Mouse (Mus musculus) embryonic facial prominence, embryonic 10.5 days (tissue): ENCODE data around the gene Guca2b. TPM values are rescaled to one million over a fixed set of nuclear protein-coding genes. Genes with fewer than 3 reads are reported as not detected.

Experiments used
- DNase-seq: peaks from one replicate; pipeline ENCODE4 v3.0.0-alpha.2; 2017; ENCODE audit warnings: low spot score
- H3K27ac ChIP-seq: fragments of 300-500 bp; sonication (generic); replicated peaks from 2 replicates; pipeline ENCODE4 v1.5.1; 2016; ENCODE audit warnings: mild to moderate bottlenecking
- H3K27me3 ChIP-seq: fragments of 300-500 bp; sonication (generic); replicated peaks from 2 replicates; pipeline ENCODE4 v1.6.1; 2016; ENCODE audit warnings: low read depth, mild to moderate bottlenecking; ENCODE audit not compliant: poor library complexity, severe bottlenecking
- H3K36me3 ChIP-seq: fragments of 300-500 bp; sonication (generic); replicated peaks from 2 replicates; pipeline ENCODE4 v1.6.1; 2016; ENCODE audit warnings: mild to moderate bottlenecking, moderate library complexity
- H3K4me1 ChIP-seq: fragments of 300-500 bp; sonication (generic); 2 replicates; pipeline ENCODE4 v1.6.1; 2016
- H3K4me3 ChIP-seq: fragments of 300-500 bp; sonication (generic); 2 replicates; pipeline ENCODE4 v1.5.1; 2016; ENCODE audit warnings: mild to moderate bottlenecking, moderate library complexity
- H3K9me3 ChIP-seq: fragments of 300-500 bp; sonication (generic); 2 replicates; pipeline ENCODE4 v1.6.1; 2016; ENCODE audit warnings: mild to moderate bottlenecking
- WGBS: fragments of 180-500 bp; shearing (Covaris S2); methylation state at CpG from one replicate; pipeline ENCODE4 v1.1.7; 2016; 5-methylcytosine and 5-hydroxymethylcytosine counted together
- polyA plus RNA-seq: library from polyadenylated mRNA; unstranded; fragments of >200 nt; fragmentation: Nextera tagmentation; extraction: Ambion mirVana; gene quantifications from 2 replicates; pipeline ENCODE4 v1.2.1, GENCODE M21; 2016

The Guca2b gene
- polyA plus RNA-seq, 1 experiment from 2014 or later = not detected

- H3K36me3 ChIP-seq = peaks cover 84% of the 10 kb centered on the region
- DNase-seq = no peak
- WGBS = 59% methylated on average over 7 of the region's 7 CpGs
- no peaks in the 10 kb centered on the region for H3K27me3 ChIP-seq
- H3K4me3 ChIP-seq = no peak overlapping the region
- H3K4me1 ChIP-seq = peaks cover 7% of the 10 kb centered on the region
- H3K27ac ChIP-seq = no peak overlapping the region
- H3K9me3 ChIP-seq = no peaks in the 10 kb centered on the region
Observed at GRCm38 (mm10) chr4:119626081-119626645, 32.6 kb downstream of the Guca2b start.

- 89% methylated on average over 4 of the region's 4 CpGs for WGBS
- Histone ChIP-seq H3K4me1 (no peaks in the 10 kb centered on the region), H3K4me3 (no peak overlapping the region), H3K27me3 (no peaks in the 10 kb centered on the region), H3K36me3 (peaks cover 33% of the 10 kb centered on the region), H3K27ac (no peak overlapping the region), H3K9me3 (no peaks in the 10 kb centered on the region)
- DNase-seq = no peak
Observed at GRCm38 (mm10) chr4:119614724-119615123, 44.0 kb downstream of the Guca2b start.

- Histone ChIP-seq H3K27ac (no peak overlapping the region), H3K4me1 (no peaks in the 10 kb centered on the region), H3K4me3 (no peak overlapping the region), H3K36me3 (peaks cover 26% of the 10 kb centered on the region), H3K27me3 (no peaks in the 10 kb centered on the region), H3K9me3 (no peaks in the 10 kb centered on the region)
- WGBS = 79% methylated on average over 1 of the region's 1 CpGs
- DNase-seq = no peak
Observed at GRCm38 (mm10) chr4:119614078-119614477, 44.7 kb downstream of the Guca2b start.

GRCm38 (mm10) chr4:119609488-119609887, 49.3 kb downstream of the Guca2b start:
- Histone ChIP-seq H3K4me1 (no peaks in the 10 kb centered on the region), H3K27ac (no peak overlapping the region), H3K36me3 (peaks cover 31% of the 10 kb centered on the region), H3K4me3 (no peak overlapping the region), H3K27me3 (no peaks in the 10 kb centered on the region), H3K9me3 (no peaks in the 10 kb centered on the region)
- no peak for DNase-seq
- 91% methylated on average over 1 of the region's 1 CpGs for WGBS

Other genes starting within 250 kb of the Guca2b start
- gene Ccdc30, start 243.4 kb downstream of the Guca2b start, polyA plus RNA-seq = 5.1 and 6.4 TPM in 2 replicates
- gene Ppcs, start 236.5 kb downstream of the Guca2b start, polyA plus RNA-seq = 33.2 and 35.3 TPM in 2 replicates
- 0.15 and 0.36 TPM in 2 replicates for gene Zmynd12, start 236.1 kb downstream of the Guca2b start, polyA plus RNA-seq
- 1.9 TPM in 2 replicates for gene Rimkla, start 166.3 kb downstream of the Guca2b start, polyA plus RNA-seq
- gene Foxj3, start 122.0 kb downstream of the Guca2b start, polyA plus RNA-seq = 21.4 and 22.4 TPM in 2 replicates
- 2.0 and 2.2 TPM in 2 replicates for gene Frg2f1, start 119.4 kb downstream of the Guca2b start, polyA plus RNA-seq
- gene Guca2a, start 21.2 kb downstream of the Guca2b start, polyA plus RNA-seq = not detected in 2 replicates
- gene Hivep3, start 74.8 kb upstream of the Guca2b start, polyA plus RNA-seq = 0.67 and 1.5 TPM in 2 replicates